Mouse (Mus musculus): ENCODE measurements at regions not wholly inside any gene's neighbourhood (a gene's known extent, or its start where the extent isn't known, plus 50 kb on each side); places are given as distances from the start of the nearest gene placed in this dataset.

- Histone ChIP-seq H3K4me3 (ENCODE audit: low read depth, low read length) (no peak overlapping the region), H3K9me3 (ENCODE audit: control insufficient read depth, low read length) (no peaks in the 10 kb centered on the region), H3K4me2 (replicated peaks; ENCODE audit: low read depth) (no peak overlapping the region), H3K9ac (ENCODE audit: low read length) (no peak overlapping the region), H3K36me3 (ENCODE audit: control insufficient read depth, insufficient read depth, low read length) (no peaks in the 10 kb centered on the region), H3K4me1 (replicated peaks; ENCODE audit: control insufficient read depth, insufficient read depth) (no peaks in the 10 kb centered on the region; the same call in 1 of the 2 replicates), H3K27ac (replicated peaks) (no peak overlapping the region), H3K27me3 (ENCODE audit: control insufficient read depth, insufficient read depth, low read length) (no peaks in the 10 kb centered on the region)
- ATAC-seq (ENCODE audit: low FRiP score, low TSS enrichment) (peak; percentile 49; the same call in 1 of the 2 replicates), DNase-seq (ENCODE audit: low spot score) (peak; percentile 41)
- 56% methylated on average over 14 of the region's 14 CpGs for WGBS
- TF ChIP-seq EP300 (optimal IDR thresholded peaks at IDR 0.05) (no peak), CTCF (IDR thresholded peaks at IDR 0.05; ENCODE audit: low read depth) (no peak)
These were observed 343.8 kb upstream of the Gm10131 start for GRCm38 (mm10) chr8:34455376-34455775.

GRCm38 (mm10) chr8:34452811-34453210, 341.3 kb upstream of the Gm10131 start:
- Histone ChIP-seq H3K9me3 (ENCODE audit: control insufficient read depth, low read length) (no peaks in the 10 kb centered on the region), H3K36me3 (ENCODE audit: control insufficient read depth, insufficient read depth, low read length) (no peaks in the 10 kb centered on the region), H3K9ac (ENCODE audit: low read length) (no peak overlapping the region), H3K4me1 (replicated peaks; ENCODE audit: control insufficient read depth, insufficient read depth) (peaks cover 4% of the 10 kb centered on the region), H3K27me3 (ENCODE audit: control insufficient read depth, insufficient read depth, low read length) (no peaks in the 10 kb centered on the region), H3K27ac (replicated peaks) (no peak overlapping the region), H3K4me2 (replicated peaks; ENCODE audit: low read depth) (no peak overlapping the region), H3K4me3 (ENCODE audit: low read depth, low read length) (no peak overlapping the region)
- 91% methylated on average over 6 of the region's 6 CpGs for WGBS
- DNase-seq (ENCODE audit: low spot score) (no peak), ATAC-seq (ENCODE audit: low FRiP score, low TSS enrichment) (no peak)
- TF ChIP-seq EP300 (optimal IDR thresholded peaks at IDR 0.05), result no peak
- no peak for TF ChIP-seq CTCF (IDR thresholded peaks at IDR 0.05; ENCODE audit: low read depth)

DNA sequence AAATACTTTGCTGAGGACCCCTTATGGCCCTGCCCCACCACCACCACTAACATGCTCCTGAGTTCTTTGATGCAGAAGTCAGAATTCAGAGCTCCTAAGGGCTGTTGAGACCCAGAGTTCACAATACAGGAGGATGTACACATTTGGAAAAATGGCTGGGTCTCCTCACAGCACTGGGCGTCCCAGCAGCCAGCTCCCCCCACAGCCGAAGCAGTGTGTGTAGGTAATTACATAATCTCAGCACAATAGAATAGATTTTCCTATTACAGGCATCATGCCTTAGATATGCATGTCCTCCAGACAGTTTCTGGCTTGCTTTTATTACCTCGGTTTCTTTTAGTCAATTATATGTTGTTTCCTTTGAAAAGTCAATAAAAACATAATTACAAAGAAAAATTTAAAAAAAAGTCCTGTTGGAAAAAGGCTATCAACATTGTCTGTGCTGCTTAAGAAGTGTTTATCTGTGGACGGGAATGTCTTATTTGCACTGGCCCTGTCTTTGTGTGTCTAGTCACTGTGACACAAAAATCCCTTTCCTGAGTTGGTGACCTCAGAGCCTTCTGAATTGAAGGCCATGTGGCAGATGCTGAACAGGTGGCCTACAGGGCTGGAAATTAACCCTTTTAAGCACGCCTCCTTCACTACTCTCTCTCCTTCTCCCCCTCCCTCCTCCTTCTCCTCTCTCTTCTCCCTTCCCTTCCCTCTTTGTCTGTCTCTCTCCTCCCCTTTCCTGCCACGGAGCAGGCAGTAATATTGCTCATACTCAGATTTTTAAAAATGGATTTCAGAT, 339.9 kb upstream of the Gm10131 start:
- no peak overlapping the region for H3K27ac ChIP-seq (replicated peaks)
- H3K36me3 ChIP-seq (ENCODE audit: control insufficient read depth, insufficient read depth, low read length), result no peaks in the 10 kb centered on the region
- no peak overlapping the region for H3K4me3 ChIP-seq (ENCODE audit: low read depth, low read length)
- H3K9me3 ChIP-seq (ENCODE audit: control insufficient read depth, low read length), result no peaks in the 10 kb centered on the region
- no peak for ATAC-seq (ENCODE audit: low FRiP score, low TSS enrichment)
- peaks cover 4% of the 10 kb centered on the region; the same call in 1 of the 2 replicates for H3K4me1 ChIP-seq (replicated peaks; ENCODE audit: control insufficient read depth, insufficient read depth)
- no peaks in the 10 kb centered on the region for H3K27me3 ChIP-seq (ENCODE audit: control insufficient read depth, insufficient read depth, low read length)
- H3K9ac ChIP-seq (ENCODE audit: low read length), result no peak overlapping the region
- 34% methylated on average over 6 of the region's 6 CpGs for WGBS
- H3K4me2 ChIP-seq (replicated peaks; ENCODE audit: low read depth), result no peak overlapping the region
- no peak for DNase-seq (ENCODE audit: low spot score)
- TF ChIP-seq EP300 (optimal IDR thresholded peaks at IDR 0.05) (no peak), CTCF (IDR thresholded peaks at IDR 0.05; ENCODE audit: low read depth) (no peak)

GRCm38 (mm10) chr8:34449391-34450044, 338.0 kb upstream of the Gm10131 start:
- no peaks in the 10 kb centered on the region for H3K27me3 ChIP-seq (ENCODE audit: control insufficient read depth, insufficient read depth, low read length)
- WGBS, result 85% methylated on average over 11 of the region's 11 CpGs
- no peak for TF ChIP-seq CTCF (IDR thresholded peaks at IDR 0.05; ENCODE audit: low read depth)
- no peak for TF ChIP-seq EP300 (optimal IDR thresholded peaks at IDR 0.05)
- no peak for DNase-seq (ENCODE audit: low spot score)
- H3K4me3 ChIP-seq (ENCODE audit: low read depth, low read length), result no peak overlapping the region
- no peak overlapping the region for H3K27ac ChIP-seq (replicated peaks)
- no peaks in the 10 kb centered on the region for H3K9me3 ChIP-seq (ENCODE audit: control insufficient read depth, low read length)
- H3K9ac ChIP-seq (ENCODE audit: low read length), result no peak overlapping the region
- peaks cover 4% of the 10 kb centered on the region; the same call in 1 of the 2 replicates for H3K4me1 ChIP-seq (replicated peaks; ENCODE audit: control insufficient read depth, insufficient read depth)
- H3K36me3 ChIP-seq (ENCODE audit: control insufficient read depth, insufficient read depth, low read length), result no peaks in the 10 kb centered on the region
- ATAC-seq (ENCODE audit: low FRiP score, low TSS enrichment), result no peak
- H3K4me2 ChIP-seq (replicated peaks; ENCODE audit: low read depth), result no peak overlapping the region

DNA sequence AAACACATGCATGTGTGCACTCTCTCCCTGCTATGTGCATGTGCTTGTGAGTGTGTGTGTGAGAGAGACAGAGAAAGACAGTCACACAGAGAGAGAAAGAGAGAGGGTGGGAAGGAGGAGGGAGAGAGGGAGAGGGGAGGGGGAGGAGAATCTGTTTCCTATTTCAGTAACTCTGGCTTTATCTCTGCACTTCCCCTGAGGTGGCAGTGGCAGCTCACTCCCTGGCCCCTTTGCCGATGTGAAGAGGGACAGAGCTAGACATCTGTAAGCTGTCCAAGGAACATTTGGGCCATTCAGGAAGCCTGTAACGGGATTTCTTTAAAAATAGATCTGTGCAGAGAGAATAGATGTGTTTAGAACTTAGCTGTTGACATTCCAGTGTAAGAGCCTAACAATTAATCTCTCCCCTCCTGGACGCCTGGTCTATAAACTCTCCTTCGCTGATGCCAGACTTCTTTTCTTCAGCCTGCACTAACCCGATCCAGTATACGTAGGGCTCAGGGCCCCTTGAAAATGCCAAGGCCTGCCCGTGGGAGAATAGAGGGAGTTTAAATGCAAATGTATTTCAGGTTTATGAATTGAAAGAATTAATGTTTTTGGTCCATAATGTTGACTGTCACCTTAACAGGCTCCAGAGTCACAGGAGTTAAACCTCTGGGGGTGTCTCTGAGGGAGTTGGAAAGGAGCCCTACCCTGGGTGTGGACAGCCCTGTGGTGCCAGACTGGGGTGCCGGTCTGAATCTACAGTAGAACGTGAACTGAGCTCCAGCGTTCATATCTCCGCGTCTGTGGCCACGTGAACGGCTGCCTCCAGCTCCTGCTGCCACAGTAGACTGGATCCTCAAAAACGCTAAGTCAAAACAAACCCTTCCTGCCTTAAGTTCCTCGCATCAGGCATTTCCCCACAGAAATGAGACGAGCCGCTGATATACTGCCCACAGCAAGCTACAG, 336.6 kb upstream of the Gm10131 start:
- TF ChIP-seq EP300 (optimal IDR thresholded peaks at IDR 0.05) (no peak), CTCF (IDR thresholded peaks at IDR 0.05; ENCODE audit: low read depth) (no peak)
- Histone ChIP-seq H3K4me1 (replicated peaks; ENCODE audit: control insufficient read depth, insufficient read depth) (peaks cover 4% of the 10 kb centered on the region; the same call in 1 of the 2 replicates), H3K9ac (ENCODE audit: low read length) (no peak overlapping the region), H3K9me3 (ENCODE audit: control insufficient read depth, low read length) (no peaks in the 10 kb centered on the region), H3K4me3 (ENCODE audit: low read depth, low read length) (no peak overlapping the region), H3K27me3 (ENCODE audit: control insufficient read depth, insufficient read depth, low read length) (no peaks in the 10 kb centered on the region), H3K27ac (replicated peaks) (0 out of 2 replicates have a peak overlapping the region, but pooled peaks have one; percentile 18), H3K36me3 (ENCODE audit: control insufficient read depth, insufficient read depth, low read length) (no peaks in the 10 kb centered on the region), H3K4me2 (replicated peaks; ENCODE audit: low read depth) (peak overlapping the region; percentile 38; the same call in 1 of the 2 replicates)
- DNase-seq (ENCODE audit: low spot score) (peak; percentile 33), ATAC-seq (ENCODE audit: low FRiP score, low TSS enrichment) (peak; percentile 51; the same call in 1 of the 2 replicates)
- 16% methylated on average over 18 of the region's 18 CpGs for WGBS

Measured in stomach, postnatal 0 days (tissue).